In the genomic region with DNA sequence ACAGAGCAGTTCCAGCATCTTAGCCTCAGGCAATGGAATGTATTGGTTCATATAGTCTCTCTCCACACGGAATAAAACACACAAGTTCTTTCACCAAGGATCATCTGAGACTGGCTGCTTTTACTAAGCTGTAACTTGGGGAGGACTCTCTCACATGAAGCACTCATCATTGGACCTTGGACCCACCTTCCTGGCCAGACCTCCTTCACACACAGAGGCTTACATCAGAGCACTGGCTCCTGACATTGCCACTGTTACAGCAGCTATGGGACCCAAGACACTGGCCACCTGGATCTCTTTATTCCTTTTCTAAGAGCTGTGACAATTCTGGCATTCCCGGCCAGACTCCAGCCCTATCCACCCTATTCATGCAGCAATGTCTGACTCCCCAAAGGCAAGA, we compare ENCODE assay signal across 25 mouse cellular contexts.
A peak's percentile ranks its signal among the peaks of the same experiment; 100 is the strongest.
DNase-seq lines count a peak whose midpoint lies in the region; ATAC-seq and TF ChIP-seq lines count a peak whose summit lies in the region.
"Had no signal": no experiment of that assay in that cellular context is flagged by ENCODE, and none has a peak within 500 bp of the region (broad histone marks: within the 10 kb centered on the region; RNA-seq: fewer than 3 reads in every experiment).

No protein-coding gene starts in this region.

- 92% methylated on average over 2 of the region's 2 CpGs for WGBS in liver, adult 2 months

- TF ChIP-seq POLR2A in liver, adult 2 months (IDR thresholded peaks at IDR 0.05; ENCODE audit: extremely low read depth, insufficient read depth, low read length) = no peak

- ATAC-seq in cerebellum, adult (ENCODE audit: insufficient number of reproducible peaks, low FRiP score, low TSS enrichment) = 0 out of 2 replicates have a peak, but pooled peaks have one; percentile 10
- ATAC-seq: CD4-positive, CD25-positive, alpha-beta regulatory T cell, adult 4 months; forebrain, embryonic 14.5 days; forebrain, embryonic 16.5 days had no signal

- no peak overlapping the region for H3K9ac ChIP-seq in liver, adult 2 months (ENCODE audit: low read depth, low read length)
- H3K9ac ChIP-seq: embryonic facial prominence, embryonic 13.5 days; embryonic facial prominence, embryonic 15.5 days; forebrain, embryonic 12.5 days had no signal

- H3K27ac ChIP-seq in liver, adult 2 months (replicated peaks; ENCODE audit: insufficient read depth, low read depth, low read length) = no peak overlapping the region
- H3K27ac ChIP-seq: embryonic facial prominence, embryonic 13.5 days; embryonic facial prominence, embryonic 15.5 days; forebrain, embryonic 10.5 days; forebrain, embryonic 12.5 days had no signal

- no peaks in the 10 kb centered on the region for H3K27me3 ChIP-seq in liver, adult 2 months (ENCODE audit: control insufficient read depth, insufficient read depth, low read length)
- H3K27me3 ChIP-seq: CH12.LX; embryonic facial prominence, embryonic 13.5 days; embryonic facial prominence, embryonic 15.5 days; forebrain, embryonic 12.5 days had no signal

- H3K36me3 ChIP-seq in liver, adult 2 months (ENCODE audit: control insufficient read depth, insufficient read depth, low read length) = no peaks in the 10 kb centered on the region; the same call in 1 of the 2 replicates
- H3K36me3 ChIP-seq: embryonic facial prominence, embryonic 13.5 days; embryonic facial prominence, embryonic 15.5 days; forebrain, embryonic 10.5 days; forebrain, embryonic 12.5 days; G1E had no signal

- H3K4me3 ChIP-seq in liver, adult 2 months (ENCODE audit: insufficient read depth, low read depth, low read length) = no peak overlapping the region
- H3K4me3 ChIP-seq: embryonic facial prominence, embryonic 13.5 days; embryonic facial prominence, embryonic 15.5 days; erythroblast, embryonic 14.5 days; forebrain, embryonic 10.5 days; forebrain, embryonic 12.5 days had no signal

- no peak for DNase-seq in cerebellum, postnatal 14 days
- peak; percentile 36 for DNase-seq in liver, adult 2 months (ENCODE audit: extremely low read depth, low read depth, low spot score)
- no peak for DNase-seq in liver
- no peak for DNase-seq in Muller cell, postnatal 12 days (ENCODE audit: inconsistent ontology term)
- DNase-seq: adrenal gland, adult 2 months; adrenal gland, postnatal 10 days; adrenal gland, postnatal 25 days; B cell, adult 2 months; cerebellum, adult 11-12 months; cerebellum, adult 2 months; cerebellum, adult 9-10 months; cerebellum, postnatal 10 days; cerebellum, postnatal 36 days; embryo, embryonic 11 days had no signal

- no peaks in the 10 kb centered on the region for H3K4me1 ChIP-seq in liver, adult 2 months (ENCODE audit: control insufficient read depth, insufficient read depth, low read length)
- H3K4me1 ChIP-seq: embryonic facial prominence, embryonic 13.5 days; embryonic facial prominence, embryonic 15.5 days; forebrain, embryonic 10.5 days; forebrain, embryonic 12.5 days had no signal

- TF ChIP-seq CTCF in liver, adult 2 months (IDR thresholded peaks at IDR 0.05; ENCODE audit: low read depth, low read length) = no peak

- H3K79me2 ChIP-seq in liver, adult 2 months (ENCODE audit: control insufficient read depth, insufficient read depth, low read length) = no peaks in the 10 kb centered on the region
